Mouse (Mus musculus) midbrain, embryonic 15.5 days (tissue): ENCODE measurements around the gene Gm49393. TPM values are rescaled to one million over a fixed set of nuclear protein-coding genes. Genes with fewer than 3 reads are reported as not detected.

Source experiments
- ATAC-seq: fragments of 200-750 bp; cut with Nextera tagmentation; replicated peaks from 2 replicates; pipeline ENCODE4 v1.8.0; 2017; ENCODE audit warnings: moderate TSS enrichment
- H3K27ac ChIP-seq: fragments of 300-500 bp; sonication (generic); 2 replicates; pipeline ENCODE4 v1.5.1; 2015; ENCODE audit warnings: mild to moderate bottlenecking, inconsistent platforms
- H3K27me3 ChIP-seq: fragments of 300-500 bp; sonication (generic); replicated peaks from 2 replicates; pipeline ENCODE4 v1.6.1; 2015; ENCODE audit warnings: inconsistent platforms
- H3K36me3 ChIP-seq: fragments of 300-500 bp; sonication (generic); replicated peaks from 2 replicates; pipeline ENCODE4 v1.6.1; 2015; ENCODE audit warnings: inconsistent platforms
- H3K4me1 ChIP-seq: fragments of 300-500 bp; sonication (generic); 2 replicates; pipeline ENCODE4 v1.6.1; 2015; ENCODE audit warnings: inconsistent platforms
- H3K4me2 ChIP-seq: fragments of 300-500 bp; sonication (generic); 2 replicates; pipeline ENCODE4 v1.6.1; 2015; ENCODE audit warnings: inconsistent platforms, mild to moderate bottlenecking, moderate library complexity
- H3K4me3 ChIP-seq: fragments of 300-500 bp; sonication (generic); 2 replicates; pipeline ENCODE4 v1.5.1; 2015; ENCODE audit warnings: mild to moderate bottlenecking, inconsistent platforms
- H3K9ac ChIP-seq: fragments of 300-500 bp; sonication (generic); 2 replicates; pipeline ENCODE4 v1.6.1; 2015; ENCODE audit warnings: mild to moderate bottlenecking, inconsistent platforms
- H3K9me3 ChIP-seq: fragments of 300-500 bp; sonication (generic); 2 replicates; pipeline ENCODE4 v1.6.1; 2016; ENCODE audit warnings: inconsistent platforms
- WGBS: fragments of 180-500 bp; shearing (Covaris S2); methylation state at CpG from one replicate; pipeline ENCODE4 v1.1.7; 2015; ENCODE audit warnings: mixed read lengths; 5-methylcytosine and 5-hydroxymethylcytosine counted together
- polyA plus RNA-seq: library from polyadenylated mRNA; unstranded; fragments of >200 nt; fragmentation: Nextera tagmentation; extraction: Ambion mirVana; gene quantifications from 2 replicates; pipeline ENCODE4 v1.2.1, GENCODE M21; 2015

The Gm49393 gene
- polyA plus RNA-seq, 1 experiment from 2014 or later = not detected

GRCm38 (mm10) chr13:60848241-60849120 is 86.9 kb downstream of the Gm49393 start:
- ATAC-seq = no peak
- no peak overlapping the region for H3K9ac ChIP-seq
- WGBS = 81% methylated on average over 4 of the region's 4 CpGs
- H3K4me1 ChIP-seq = no peaks in the 10 kb centered on the region
- no peak overlapping the region for H3K27ac ChIP-seq
- no peak overlapping the region for H3K4me3 ChIP-seq
- no peaks in the 10 kb centered on the region for H3K36me3 ChIP-seq
- no peak overlapping the region for H3K4me2 ChIP-seq
- no peaks in the 10 kb centered on the region for H3K27me3 ChIP-seq
- H3K9me3 ChIP-seq = no peaks in the 10 kb centered on the region

GRCm38 (mm10) chr13:60843153-60843552 is 92.2 kb downstream of the Gm49393 start:
- ATAC-seq = no peak
- H3K27ac ChIP-seq = no peak overlapping the region
- H3K36me3 ChIP-seq = no peaks in the 10 kb centered on the region
- no peaks in the 10 kb centered on the region for H3K9me3 ChIP-seq
- H3K4me1 ChIP-seq = no peaks in the 10 kb centered on the region
- H3K27me3 ChIP-seq = no peaks in the 10 kb centered on the region
- H3K9ac ChIP-seq = no peak overlapping the region
- no peak overlapping the region for H3K4me3 ChIP-seq
- H3K4me2 ChIP-seq = no peak overlapping the region
- WGBS = 84% methylated on average over 8 of the region's 8 CpGs

GRCm38 (mm10) chr13:60842703-60843102 is 92.7 kb downstream of the Gm49393 start:
- no peak overlapping the region for H3K4me3 ChIP-seq
- H3K36me3 ChIP-seq = no peaks in the 10 kb centered on the region
- no peaks in the 10 kb centered on the region for H3K4me1 ChIP-seq
- no peaks in the 10 kb centered on the region for H3K9me3 ChIP-seq
- no peak overlapping the region for H3K4me2 ChIP-seq
- H3K27me3 ChIP-seq = no peaks in the 10 kb centered on the region
- WGBS = 84% methylated on average over 6 of the region's 6 CpGs
- no peak overlapping the region for H3K27ac ChIP-seq
- no peak overlapping the region for H3K9ac ChIP-seq
- no peak for ATAC-seq

GRCm38 (mm10) chr13:60839353-60839902 is 96.0 kb downstream of the Gm49393 start:
- WGBS = 81% methylated on average over 2 of the region's 2 CpGs
- no peak for ATAC-seq
- Histone ChIP-seq H3K9me3 (no peaks in the 10 kb centered on the region), H3K9ac (no peak overlapping the region), H3K4me2 (no peak overlapping the region), H3K27ac (no peak overlapping the region), H3K27me3 (no peaks in the 10 kb centered on the region), H3K4me3 (no peak overlapping the region), H3K4me1 (no peaks in the 10 kb centered on the region), H3K36me3 (no peaks in the 10 kb centered on the region)

GRCm38 (mm10) chr13:60826052-60826451 is 109.3 kb downstream of the Gm49393 start:
- 66% methylated on average over 3 of the region's 3 CpGs for WGBS

GRCm38 (mm10) chr13:60820486-60821175 is 114.8 kb downstream of the Gm49393 start:
- no peak overlapping the region for H3K4me3 ChIP-seq
- no peak overlapping the region for H3K9ac ChIP-seq
- H3K4me2 ChIP-seq = no peak overlapping the region
- H3K27me3 ChIP-seq = no peaks in the 10 kb centered on the region
- WGBS = 73% methylated on average over 3 of the region's 3 CpGs
- no peaks in the 10 kb centered on the region for H3K36me3 ChIP-seq
- H3K4me1 ChIP-seq = no peaks in the 10 kb centered on the region
- no peaks in the 10 kb centered on the region for H3K9me3 ChIP-seq
- ATAC-seq = no peak
- H3K27ac ChIP-seq = no peak overlapping the region

More at GRCm38 (mm10) chr13:60826052-60826451, 109.3 kb downstream of the Gm49393 start:
- Histone ChIP-seq H3K9me3 (no peaks in the 10 kb centered on the region), H3K27me3 (no peaks in the 10 kb centered on the region), H3K4me3 (no peak overlapping the region), H3K36me3 (no peaks in the 10 kb centered on the region), H3K4me1 (no peaks in the 10 kb centered on the region), H3K27ac (no peak overlapping the region), H3K9ac (no peak overlapping the region), H3K4me2 (no peak overlapping the region)
- no peak for ATAC-seq

GRCm38 (mm10) chr13:60819469-60819868 is 115.9 kb downstream of the Gm49393 start:
- H3K27ac ChIP-seq = no peak overlapping the region
- no peak overlapping the region for H3K4me2 ChIP-seq
- no peak for ATAC-seq
- no peaks in the 10 kb centered on the region for H3K9me3 ChIP-seq
- H3K9ac ChIP-seq = no peak overlapping the region
- H3K36me3 ChIP-seq = no peaks in the 10 kb centered on the region
- H3K4me3 ChIP-seq = no peak overlapping the region
- 9% methylated on average over 7 of the region's 7 CpGs for WGBS
- no peaks in the 10 kb centered on the region for H3K27me3 ChIP-seq
- H3K4me1 ChIP-seq = no peaks in the 10 kb centered on the region

- Histone ChIP-seq H3K9ac (no peak overlapping the region), H3K4me3 (no peak overlapping the region), H3K27ac (no peak overlapping the region), H3K4me2 (no peak overlapping the region), H3K36me3 (no peaks in the 10 kb centered on the region), H3K9me3 (no peaks in the 10 kb centered on the region), H3K27me3 (no peaks in the 10 kb centered on the region), H3K4me1 (no peaks in the 10 kb centered on the region)
- WGBS = 76% methylated on average over 1 of the region's 1 CpGs
- ATAC-seq = no peak
These were observed 121.7 kb downstream of the Gm49393 start for GRCm38 (mm10) chr13:60813722-60814121.

GRCm38 (mm10) chr13:60812768-60813167 is 122.6 kb downstream of the Gm49393 start:
- Histone ChIP-seq H3K4me1 (no peaks in the 10 kb centered on the region), H3K9me3 (no peaks in the 10 kb centered on the region), H3K9ac (no peak overlapping the region), H3K4me2 (no peak overlapping the region), H3K27ac (no peak overlapping the region), H3K4me3 (no peak overlapping the region), H3K36me3 (no peaks in the 10 kb centered on the region), H3K27me3 (no peaks in the 10 kb centered on the region)
- ATAC-seq = no peak
- WGBS = 89% methylated on average over 6 of the region's 6 CpGs

GRCm38 (mm10) chr13:60809690-60810089 is 125.7 kb downstream of the Gm49393 start:
- no peaks in the 10 kb centered on the region for H3K9me3 ChIP-seq
- ATAC-seq = no peak
- no peak overlapping the region for H3K27ac ChIP-seq
- no peak overlapping the region for H3K4me2 ChIP-seq
- H3K27me3 ChIP-seq = no peaks in the 10 kb centered on the region
- H3K9ac ChIP-seq = no peak overlapping the region
- no peaks in the 10 kb centered on the region for H3K4me1 ChIP-seq
- H3K36me3 ChIP-seq = no peaks in the 10 kb centered on the region
- 83% methylated on average over 2 of the region's 2 CpGs for WGBS
- H3K4me3 ChIP-seq = no peak overlapping the region
